Mouse (Mus musculus): ENCODE results near the gene Ranbp10.

DNA sequence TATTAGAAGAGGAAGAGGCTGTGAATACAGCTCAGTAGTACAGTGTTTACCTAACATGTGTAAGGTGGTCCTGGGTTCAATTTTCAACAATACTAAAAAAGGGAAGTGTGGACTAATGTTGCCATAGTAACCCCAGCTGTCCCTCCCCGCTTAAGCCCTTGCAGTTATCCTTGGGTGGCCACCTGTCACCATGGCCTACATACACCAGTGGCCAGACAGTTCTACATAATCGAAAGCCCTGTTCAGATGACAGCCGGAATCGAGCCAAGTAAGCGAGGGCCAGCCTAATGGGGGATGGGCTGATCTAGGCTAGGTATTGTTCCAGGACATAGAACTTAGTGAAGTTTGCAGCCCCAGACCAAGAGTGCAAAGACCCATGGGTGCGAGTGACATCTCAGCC lies 9.8 kb upstream of the Ranbp10 start:
- TF ChIP-seq TCF12 (IDR thresholded peaks at IDR 0.05; ENCODE audit: insufficient read depth, poor library complexity, severe bottlenecking) (no peak), POLR2A (IDR thresholded peaks at IDR 0.05; ENCODE audit: insufficient read length, low read depth) (no peak), E2F4 (IDR thresholded peaks at IDR 0.05; ENCODE audit: insufficient read depth) (no peak), MYOD1 (IDR thresholded peaks at IDR 0.05; ENCODE audit: control insufficient read depth in 1 of 3, insufficient read length in 2 of 3, low read depth in 2 of 3) (peak in 1 of 3 experiments; percentile 39), MAX (IDR thresholded peaks at IDR 0.05; ENCODE audit: low read depth) (no peak), MYOG (IDR thresholded peaks at IDR 0.05; ENCODE audit: control insufficient read depth in 1 of 3, insufficient read depth in 1 of 3, insufficient read length in 2 of 3, low read depth in 2 of 3) (no peak), USF1 (IDR thresholded peaks at IDR 0.05; ENCODE audit: low read depth) (no peak), CEBPB (IDR thresholded peaks at IDR 0.05; ENCODE audit: insufficient read depth, poor library complexity, severe bottlenecking) (no peak), SRF (IDR thresholded peaks at IDR 0.05; ENCODE audit: control insufficient read depth, insufficient read length, low read depth) (no peak), REST (IDR thresholded peaks at IDR 0.05; ENCODE audit: insufficient read depth, insufficient read length) (no peak), POLR2AphosphoS2 (IDR thresholded peaks at IDR 0.05; ENCODE audit: insufficient read length, low read depth) (no peak)

All from myocyte (in vitro differentiated cells).